Mouse (Mus musculus) stomach, embryonic 14.5 days (tissue): ENCODE measurements around the gene Rai2. TPM values are rescaled to one million over a fixed set of nuclear protein-coding genes. Genes with fewer than 3 reads are reported as not detected.
"Not testable (repeated sequence)": the region's sequence is repeated elsewhere in the genome, so short reads cannot be mapped to it uniquely, and the experiment has no call there.

ENCODE experiments used
- ATAC-seq: fragments of 200-750 bp; cut with Nextera tagmentation; 2 replicates; pipeline ENCODE4 v1.8.0; 2017; ENCODE audit warnings: low read depth, moderate TSS enrichment; ENCODE audit not compliant: insufficient number of reproducible peaks, insufficient read depth, low FRiP score
- H3K27ac ChIP-seq: fragments of 300-500 bp; sonication (generic); 2 replicates; pipeline ENCODE4 v1.5.1; 2014; ENCODE audit warnings: mild to moderate bottlenecking, low read length, moderate library complexity, mixed read lengths
- H3K27me3 ChIP-seq: fragments of 300-500 bp; sonication (generic); 2 replicates; pipeline ENCODE4 v1.6.1; 2014; ENCODE audit warnings: low read length, control low read depth, mixed read lengths; ENCODE audit not compliant: control insufficient read depth, insufficient read depth
- H3K36me3 ChIP-seq: fragments of 300-500 bp; sonication (generic); 2 replicates; pipeline ENCODE4 v1.6.1; 2014; ENCODE audit warnings: mild to moderate bottlenecking, control low read depth, low read length, moderate library complexity, mixed read lengths; ENCODE audit not compliant: control insufficient read depth, insufficient read depth
- H3K4me1 ChIP-seq: fragments of 300-500 bp; sonication (generic); 2 replicates; pipeline ENCODE4 v1.6.1; 2014; ENCODE audit warnings: low read length, control low read depth, mixed read lengths; ENCODE audit not compliant: control insufficient read depth, insufficient read depth
- H3K4me2 ChIP-seq: fragments of 300-500 bp; sonication (generic); replicated peaks from 2 replicates; pipeline ENCODE4 v1.6.1; 2014; ENCODE audit warnings: low read depth, low read length, control low read depth
- H3K4me3 ChIP-seq: fragments of 300-500 bp; sonication (generic); 2 replicates; pipeline ENCODE4 v1.5.1; 2014; ENCODE audit warnings: low read depth, low read length, control low read depth
- H3K9ac ChIP-seq: fragments of 300-500 bp; sonication (generic); replicated peaks from 2 replicates; pipeline ENCODE4 v1.6.1; 2014; ENCODE audit warnings: low read depth, mild to moderate bottlenecking, control low read depth, low read length, moderate library complexity, mixed read lengths
- H3K9me3 ChIP-seq: fragments of 300-500 bp; sonication (generic); 2 replicates; pipeline ENCODE4 v1.6.1; 2016; ENCODE audit warnings: low read depth, low read length, control low read depth; ENCODE audit not compliant: control insufficient read depth
- WGBS: fragments of 180-500 bp; shearing (Covaris S2); extraction: QIAGEN DNeasy Blood & Tissue Kit; methylation state at CpG from one replicate; pipeline ENCODE4 v1.1.7; 2014; 5-methylcytosine and 5-hydroxymethylcytosine counted together
- polyA plus RNA-seq: library from polyadenylated mRNA; unstranded; fragments of >200 nt; fragmentation: Nextera tagmentation; extraction: Ambion mirVana; gene quantifications from 2 replicates; pipeline ENCODE4 v1.2.1, GENCODE M21; 2014

Gene Rai2
- polyA plus RNA-seq, 1 experiment from 2014 or later: 14.4 TPM

- Histone ChIP-seq H3K4me1 (no peaks in the 10 kb centered on the region), H3K27ac (no peak overlapping the region), H3K4me3 (no peak overlapping the region), H3K4me2 (no peak overlapping the region), H3K36me3 (no peaks in the 10 kb centered on the region), H3K9ac (no peak overlapping the region), H3K27me3 (no peaks in the 10 kb centered on the region), H3K9me3 (no peaks in the 10 kb centered on the region)
- 82% methylated on average over 2 of the region's 2 CpGs for WGBS
- ATAC-seq: no peak
Measured at GRCm38 (mm10) chrX:161753514-161753913, 36.6 kb downstream of the Rai2 start.

- Histone ChIP-seq H3K4me3 (no peak overlapping the region), H3K27ac (no peak overlapping the region), H3K9ac (no peak overlapping the region), H3K4me2 (no peak overlapping the region), H3K9me3 (no peaks in the 10 kb centered on the region), H3K4me1 (no peaks in the 10 kb centered on the region), H3K36me3 (no peaks in the 10 kb centered on the region), H3K27me3 (no peaks in the 10 kb centered on the region)
- ATAC-seq: no peak
- 76% methylated on average over 12 of the region's 12 CpGs for WGBS
Measured at GRCm38 (mm10) chrX:161776321-161776962, 59.6 kb downstream of the Rai2 start.

- Histone ChIP-seq H3K27me3 (no peaks in the 10 kb centered on the region), H3K36me3 (no peaks in the 10 kb centered on the region), H3K4me3 (no peak overlapping the region), H3K4me2 (no peak overlapping the region), H3K4me1 (no peaks in the 10 kb centered on the region), H3K27ac (no peak overlapping the region), H3K9ac (no peak overlapping the region), H3K9me3 (no peaks in the 10 kb centered on the region)
- 82% methylated on average over 6 of the region's 6 CpGs for WGBS
- ATAC-seq: no peak
Measured at GRCm38 (mm10) chrX:161780321-161781034, 63.6 kb downstream of the Rai2 start.

DNA sequence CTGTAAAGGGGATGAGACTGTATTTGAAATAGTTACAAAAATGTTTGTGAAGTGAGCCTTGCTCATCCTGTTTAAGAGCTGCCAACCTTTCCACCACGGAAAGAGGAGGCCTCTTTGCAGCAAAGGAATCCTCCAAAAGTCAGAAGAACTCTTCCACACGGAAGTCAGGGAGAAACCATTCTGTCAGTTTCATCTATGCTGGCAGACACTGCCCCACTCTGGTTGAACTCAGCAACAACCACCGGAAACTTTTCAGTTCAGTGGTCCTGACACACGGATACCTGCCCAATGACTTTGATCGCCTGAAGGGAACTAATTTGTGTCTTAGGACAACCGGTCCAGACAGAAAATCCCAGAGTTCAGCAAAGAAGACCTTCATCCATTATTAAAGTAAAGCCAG, 73.3 kb downstream of the Rai2 start:
- H3K4me2 ChIP-seq: no peak overlapping the region
- WGBS: 31% methylated on average over 6 of the region's 6 CpGs
- H3K9me3 ChIP-seq: no peaks in the 10 kb centered on the region
- no peaks in the 10 kb centered on the region for H3K4me1 ChIP-seq
- H3K9ac ChIP-seq: no peak overlapping the region
- H3K27me3 ChIP-seq: no peaks in the 10 kb centered on the region
- H3K36me3 ChIP-seq: no peaks in the 10 kb centered on the region
- ATAC-seq: no peak
- no peak overlapping the region for H3K27ac ChIP-seq
- H3K4me3 ChIP-seq: no peak overlapping the region

DNA sequence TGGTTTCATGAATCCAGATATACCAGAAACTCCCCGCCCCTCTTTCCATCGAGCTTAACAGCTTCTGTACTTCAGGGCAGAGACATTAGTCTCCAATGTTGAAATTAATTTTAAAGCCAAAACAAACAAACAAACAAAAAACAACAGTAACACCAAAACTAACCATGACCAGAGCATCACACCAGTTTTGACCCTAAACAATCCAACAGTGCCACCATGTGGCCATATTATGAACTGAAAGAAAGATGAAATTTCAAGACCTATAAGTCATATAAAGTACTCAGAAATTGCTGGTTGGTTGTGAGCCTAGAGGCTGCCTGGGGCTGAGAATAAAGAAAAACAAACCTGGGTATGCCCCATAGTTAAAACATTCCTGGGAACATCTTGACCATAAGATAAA, 109.3 kb downstream of the Rai2 start:
- not testable (repeated sequence) for H3K4me3 ChIP-seq, ATAC-seq, H3K27me3 ChIP-seq, H3K27ac ChIP-seq, H3K36me3 ChIP-seq, H3K9ac ChIP-seq, H3K4me1 ChIP-seq, H3K4me2 ChIP-seq, H3K9me3 ChIP-seq
- WGBS: 24% methylated on average over 2 of the region's 2 CpGs
